Mouse (Mus musculus): ENCODE data around the gene Agfg1. TPM values are rescaled to one million over a fixed set of nuclear protein-coding genes. Genes with fewer than 3 reads are reported as not detected.

Agfg1 gene
- polyA plus RNA-seq (2014; fragmentation: Illumina TruSeq; extraction: RNeasy Lipid Tissue Mini Kit (QIAGEN cat#74804); ENCODE audit: low read depth, low replicate concordance), result 69.1 TPM

GRCm38 (mm10) chr1:82839296-82839613 lies at the start of gene Agfg1:
TSS of gene Agfg1 (plus strand) at chr1:82839483.

GRCm38 (mm10) chr1:82913025-82913424 lies 73.7 kb downstream of the Agfg1 start, which contains the start of gene A030005L19Rik:
TSS of gene A030005L19Rik (plus strand) at chr1:82913325.

GRCm38 (mm10) chr1:82924650-82925049 lies 85.4 kb downstream of the Agfg1 start, which contains the start of gene A030014E15Rik:
TSS of gene A030014E15Rik (plus strand) at chr1:82924917.

GRCm38 (mm10) chr1:82931326-82931725 lies 92.0 kb downstream of the Agfg1 start, which contains the start of gene Gm6217:
TSS of gene Gm6217 (minus strand) at chr1:82931399.

GRCm38 (mm10) chr1:82943295-82943694 lies 104.0 kb downstream of the Agfg1 start, which contains the start of gene A030003K21Rik:
TSS of gene A030003K21Rik (minus strand) at chr1:82943388.

Other genes starting within 250 kb of the Agfg1 start
- gene Mff, start 114.6 kb upstream of the Agfg1 start, polyA plus RNA-seq (2014; fragmentation: Illumina TruSeq; extraction: RNeasy Lipid Tissue Mini Kit (QIAGEN cat#74804); ENCODE audit: low read depth, low replicate concordance), result 280 TPM
- 970 TPM for gene Tm4sf20, start 71.0 kb upstream of the Agfg1 start, polyA plus RNA-seq (2014; fragmentation: Illumina TruSeq; extraction: RNeasy Lipid Tissue Mini Kit (QIAGEN cat#74804); ENCODE audit: low read depth, low replicate concordance)
- not detected for gene Gm47791, start 68.2 kb upstream of the Agfg1 start, polyA plus RNA-seq (2014; fragmentation: Illumina TruSeq; extraction: RNeasy Lipid Tissue Mini Kit (QIAGEN cat#74804); ENCODE audit: low read depth, low replicate concordance)
- 1.9 TPM for gene A030005L19Rik, start 73.8 kb downstream of the Agfg1 start, polyA plus RNA-seq (2014; fragmentation: Illumina TruSeq; extraction: RNeasy Lipid Tissue Mini Kit (QIAGEN cat#74804); ENCODE audit: low read depth, low replicate concordance)
- not detected for gene A030014E15Rik, start 85.4 kb downstream of the Agfg1 start, polyA plus RNA-seq (2014; fragmentation: Illumina TruSeq; extraction: RNeasy Lipid Tissue Mini Kit (QIAGEN cat#74804); ENCODE audit: low read depth, low replicate concordance)
- gene Gm6217, start 91.9 kb downstream of the Agfg1 start, polyA plus RNA-seq (2014; fragmentation: Illumina TruSeq; extraction: RNeasy Lipid Tissue Mini Kit (QIAGEN cat#74804); ENCODE audit: low read depth, low replicate concordance), result not detected
- gene A030003K21Rik, start 103.9 kb downstream of the Agfg1 start, polyA plus RNA-seq (2014; fragmentation: Illumina TruSeq; extraction: RNeasy Lipid Tissue Mini Kit (QIAGEN cat#74804); ENCODE audit: low read depth, low replicate concordance), result not detected
- gene Gm7544, start 116.5 kb downstream of the Agfg1 start, polyA plus RNA-seq (2014; fragmentation: Illumina TruSeq; extraction: RNeasy Lipid Tissue Mini Kit (QIAGEN cat#74804); ENCODE audit: low read depth, low replicate concordance), result not detected
- gene Gm47955, start 120.8 kb downstream of the Agfg1 start, polyA plus RNA-seq (2014; fragmentation: Illumina TruSeq; extraction: RNeasy Lipid Tissue Mini Kit (QIAGEN cat#74804); ENCODE audit: low read depth, low replicate concordance), result not detected
- gene Gm47959, start 161.1 kb downstream of the Agfg1 start, polyA plus RNA-seq (2014; fragmentation: Illumina TruSeq; extraction: RNeasy Lipid Tissue Mini Kit (QIAGEN cat#74804); ENCODE audit: low read depth, low replicate concordance), result not detected
- gene Slc19a3, start 199.0 kb downstream of the Agfg1 start, polyA plus RNA-seq (2014; fragmentation: Illumina TruSeq; extraction: RNeasy Lipid Tissue Mini Kit (QIAGEN cat#74804); ENCODE audit: low read depth, low replicate concordance), result 0.76 TPM
- not detected for gene Krtap28-10, start 203.0 kb downstream of the Agfg1 start, polyA plus RNA-seq (2014; fragmentation: Illumina TruSeq; extraction: RNeasy Lipid Tissue Mini Kit (QIAGEN cat#74804); ENCODE audit: low read depth, low replicate concordance)
- gene Gm47969, start 205.4 kb downstream of the Agfg1 start, polyA plus RNA-seq (2014; fragmentation: Illumina TruSeq; extraction: RNeasy Lipid Tissue Mini Kit (QIAGEN cat#74804); ENCODE audit: low read depth, low replicate concordance), result not detected
- gene A030005K14Rik, start 219.9 kb downstream of the Agfg1 start, polyA plus RNA-seq (2014; fragmentation: Illumina TruSeq; extraction: RNeasy Lipid Tissue Mini Kit (QIAGEN cat#74804); ENCODE audit: low read depth, low replicate concordance), result not detected
- gene Krtap28-13, start 221.4 kb downstream of the Agfg1 start, polyA plus RNA-seq (2014; fragmentation: Illumina TruSeq; extraction: RNeasy Lipid Tissue Mini Kit (QIAGEN cat#74804); ENCODE audit: low read depth, low replicate concordance), result not detected

Measured in sigmoid colon, adult 10 weeks (tissue).